Mouse (Mus musculus) limb, embryonic 14.5 days (tissue): Measurements from ENCODE around the gene Zfp771. TPM values are rescaled to one million over a fixed set of nuclear protein-coding genes. Genes with fewer than 3 reads are reported as not detected.
A peak's percentile ranks its signal among the peaks of the same experiment; 100 is the strongest.

Source experiments
- ATAC-seq: fragments of 200-750 bp; cut with Nextera tagmentation; 2 replicates; pipeline ENCODE4 v1.8.0; 2017; ENCODE audit warnings: low read depth, moderate number of reproducible peaks, moderate TSS enrichment; ENCODE audit not compliant: low FRiP score
- DNase-seq: peaks from one replicate; pipeline ENCODE4 v3.0.0-alpha.2; 2015; ENCODE audit warnings: low spot score
- H3K27ac ChIP-seq: fragments of 300-500 bp; sonication (generic); replicated peaks from 2 replicates; pipeline ENCODE4 v1.5.1; 2014; ENCODE audit warnings: low read depth, mild to moderate bottlenecking, low read length, moderate library complexity, mixed read lengths
- H3K27me3 ChIP-seq: fragments of 300-500 bp; sonication (generic); 2 replicates; pipeline ENCODE4 v1.6.1; 2014; ENCODE audit warnings: low read length, mixed read lengths; ENCODE audit not compliant: control insufficient read depth, insufficient read depth
- H3K36me3 ChIP-seq: fragments of 300-500 bp; sonication (generic); 2 replicates; pipeline ENCODE4 v1.6.1; 2014; ENCODE audit warnings: mild to moderate bottlenecking, low read length, moderate library complexity, mixed read lengths; ENCODE audit not compliant: control insufficient read depth, insufficient read depth
- H3K4me1 ChIP-seq: fragments of 300-500 bp; sonication (generic); 2 replicates; pipeline ENCODE4 v1.6.1; 2014; ENCODE audit warnings: antibody characterized with exemption, low read length, mixed read lengths; ENCODE audit not compliant: control insufficient read depth, insufficient read depth
- H3K4me2 ChIP-seq: fragments of 300-500 bp; sonication (generic); replicated peaks from 2 replicates; pipeline ENCODE4 v1.6.1; 2014; ENCODE audit warnings: low read depth, mild to moderate bottlenecking, low read length, moderate library complexity; ENCODE audit not compliant: severe bottlenecking
- H3K4me3 ChIP-seq: fragments of 300-500 bp; sonication (generic); replicated peaks from 2 replicates; pipeline ENCODE4 v1.5.1; 2014; ENCODE audit warnings: low read length
- H3K9ac ChIP-seq: fragments of 300-500 bp; sonication (generic); 2 replicates; pipeline ENCODE4 v1.6.1; 2014; ENCODE audit warnings: mild to moderate bottlenecking, low read depth, low read length, moderate library complexity; ENCODE audit not compliant: severe bottlenecking
- H3K9me3 ChIP-seq: fragments of 300-500 bp; sonication (generic); 2 replicates; pipeline ENCODE4 v1.6.1; 2016; ENCODE audit warnings: low read length; ENCODE audit not compliant: control insufficient read depth
- POLR2A ChIP-seq: fragments of 200-500 bp; IDR thresholded peaks from 2 replicates; pipeline ENCODE4 v1.8.0; 2012; ENCODE audit warnings: inconsistent platforms, mild to moderate bottlenecking, moderate library complexity, borderline replicate concordance; ENCODE audit not compliant: insufficient read depth, insufficient read length; ENCODE audit errors: extremely low read depth
- WGBS: fragments of 180-500 bp; shearing (Covaris S2); extraction: QIAGEN DNeasy Blood & Tissue Kit; methylation state at CpG from one replicate; pipeline ENCODE4 v1.1.7; 2014; 5-methylcytosine and 5-hydroxymethylcytosine counted together
- polyA plus RNA-seq, 2 experiments: library from polyadenylated mRNA; depleted of rRNA in 1 of 2; stranded (reverse) in 1 of 2; unstranded in 1 of 2; fragments of >200 nt; fragmentation: Nextera tagmentation in 1 of 2; extraction: Ambion mirVana in 1 of 2; gene quantifications; 2 replicates each; pipeline versions ENCODE4 v1.2.1 to v1.2.3; 2012 to 2014

The Zfp771 gene
- polyA plus RNA-seq, 2 experiments, result 66.2 to 115 TPM

DNA sequence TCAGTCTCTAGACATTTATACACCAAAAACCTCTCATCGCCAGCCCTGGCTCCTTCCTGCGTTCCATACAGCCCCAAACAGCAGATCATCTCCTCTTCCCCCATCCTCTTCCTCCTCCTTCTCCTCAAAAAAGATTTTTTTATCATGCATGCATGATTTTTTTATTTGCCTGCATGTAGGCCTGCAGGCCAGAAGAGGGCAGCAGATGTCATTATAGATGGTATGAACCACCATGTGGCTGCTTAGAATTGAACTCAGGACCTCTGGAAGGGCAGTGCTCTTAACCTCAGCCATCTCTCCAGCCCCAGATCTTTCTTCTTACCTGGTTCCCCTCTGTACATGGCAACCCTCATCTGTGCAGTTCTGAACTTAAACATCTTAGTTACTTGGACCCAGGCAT is 8.3 kb downstream of the Zfp771 start:
- Histone ChIP-seq H3K27me3 (no peaks in the 10 kb centered on the region), H3K4me1 (peaks cover 7% of the 10 kb centered on the region; the same call in 1 of the 2 replicates), H3K9me3 (no peaks in the 10 kb centered on the region), H3K4me2 (no peak overlapping the region), H3K27ac (no peak overlapping the region), H3K36me3 (peaks cover 44% of the 10 kb centered on the region), H3K4me3 (no peak overlapping the region), H3K9ac (no peak overlapping the region)
- TF ChIP-seq POLR2A, result no peak
- ATAC-seq (no peak), DNase-seq (peak; percentile 23)
- 94% methylated on average over 2 of the region's 2 CpGs for WGBS

DNA sequence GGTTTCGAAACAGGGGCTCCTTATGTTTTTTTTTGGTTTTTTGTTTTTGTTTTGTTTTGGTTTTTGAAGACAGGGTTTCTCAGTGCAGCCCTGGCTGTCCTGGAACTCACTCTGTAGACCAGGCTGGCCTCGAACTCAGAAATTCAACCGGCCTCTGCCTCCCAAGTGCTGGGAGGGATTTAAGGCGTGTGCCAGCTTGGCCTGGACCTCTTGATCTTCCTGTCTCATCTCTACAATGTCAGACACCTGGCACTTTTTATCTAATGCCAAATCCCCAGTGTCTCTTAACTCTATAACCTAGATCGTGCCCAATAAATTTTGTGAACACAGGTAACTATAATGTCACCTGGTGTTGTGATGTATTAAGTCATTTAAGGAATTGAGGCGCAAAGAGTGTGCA is 9.3 kb downstream of the Zfp771 start:
- 74% methylated on average over 6 of the region's 6 CpGs for WGBS
- no peaks in the 10 kb centered on the region for H3K27me3 ChIP-seq
- peak overlapping the region; percentile 63 for H3K4me3 ChIP-seq
- peak overlapping the region; percentile 75 for H3K9ac ChIP-seq
- H3K9me3 ChIP-seq, result no peaks in the 10 kb centered on the region
- H3K36me3 ChIP-seq, result peaks cover 38% of the 10 kb centered on the region
- TF ChIP-seq POLR2A, result no peak
- H3K4me1 ChIP-seq, result peaks cover 7% of the 10 kb centered on the region; the same call in 1 of the 2 replicates
- H3K4me2 ChIP-seq, result peak overlapping the region; percentile 89
- DNase-seq (no peak), ATAC-seq (no peak)
- peak overlapping the region; percentile 75 for H3K27ac ChIP-seq

DNA sequence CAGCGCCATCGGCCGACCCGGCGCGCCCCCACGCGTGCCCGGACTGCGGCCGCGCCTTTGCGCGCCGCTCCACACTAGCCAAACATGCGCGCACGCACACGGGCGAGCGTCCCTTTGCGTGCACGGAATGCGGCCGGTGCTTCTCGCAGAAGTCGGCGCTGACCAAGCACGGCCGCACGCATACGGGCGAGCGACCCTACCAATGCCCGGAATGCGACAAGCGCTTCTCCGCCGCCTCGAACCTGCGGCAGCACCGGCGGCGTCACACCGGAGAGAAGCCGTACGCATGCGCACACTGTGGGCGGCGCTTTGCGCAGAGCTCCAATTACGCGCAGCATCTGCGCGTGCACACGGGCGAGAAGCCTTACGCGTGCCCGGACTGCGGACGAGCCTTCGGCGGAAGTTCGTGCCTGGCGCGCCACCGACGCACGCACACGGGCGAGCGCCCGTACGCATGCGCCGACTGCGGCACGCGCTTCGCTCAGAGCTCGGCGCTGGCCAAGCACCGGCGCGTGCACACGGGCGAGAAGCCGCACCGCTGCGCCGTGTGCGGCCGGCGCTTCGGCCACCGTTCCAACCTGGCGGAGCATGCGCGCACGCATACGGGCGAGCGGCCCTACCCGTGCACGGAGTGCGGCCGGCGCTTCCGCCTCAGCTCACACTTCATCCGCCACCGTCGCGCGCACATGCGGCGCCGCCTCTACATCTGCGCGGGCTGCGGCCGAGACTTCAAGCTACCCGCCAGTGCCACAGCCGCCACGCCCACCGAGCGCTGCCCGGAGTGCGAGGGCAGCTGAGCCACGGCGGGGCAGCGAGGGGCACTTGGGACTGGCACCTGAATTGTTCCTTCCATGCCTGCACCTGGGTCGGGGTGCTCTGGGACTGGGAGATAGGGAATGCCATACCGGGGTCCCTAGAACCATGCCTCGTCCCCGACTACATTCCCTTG is 10.0 kb downstream of the Zfp771 start:
- Histone ChIP-seq H3K36me3 (peaks cover 35% of the 10 kb centered on the region), H3K9ac (peak overlapping the region; percentile 75), H3K4me2 (peak overlapping the region; percentile 89), H3K4me3 (peak overlapping the region; percentile 63), H3K27me3 (no peaks in the 10 kb centered on the region), H3K27ac (peak overlapping the region; percentile 75), H3K4me1 (peaks cover 7% of the 10 kb centered on the region; the same call in 1 of the 2 replicates), H3K9me3 (no peaks in the 10 kb centered on the region)
- DNase-seq (peak; percentile 96), ATAC-seq (peak; percentile 93)
- WGBS, result under 1% methylated on average over 116 of the region's 136 CpGs
- 0 out of 2 replicates have a peak, but pooled peaks have one; percentile 33 for TF ChIP-seq POLR2A

DNA sequence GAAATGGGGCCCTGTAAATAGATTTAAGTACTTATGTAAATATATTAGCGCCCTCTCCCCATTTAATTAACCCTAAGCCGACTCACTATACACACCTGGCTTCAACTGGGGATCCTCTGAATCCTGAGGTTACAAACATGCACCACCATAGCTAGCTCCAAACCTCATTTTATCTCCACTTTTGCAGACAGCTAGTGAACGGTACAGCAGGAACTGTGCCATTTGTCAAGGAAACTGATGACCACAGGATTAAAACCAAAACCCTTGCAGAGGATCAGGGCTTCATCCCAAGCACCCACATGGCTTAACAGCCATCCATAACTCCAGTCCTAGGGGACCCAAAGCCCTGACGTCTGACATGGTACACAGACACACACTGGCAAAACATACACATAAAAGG is 10.9 kb downstream of the Zfp771 start:
- Histone ChIP-seq H3K4me1 (peaks cover 9% of the 10 kb centered on the region; the same call in 1 of the 2 replicates), H3K9ac (peak overlapping the region; percentile 75), H3K27me3 (no peaks in the 10 kb centered on the region), H3K9me3 (no peaks in the 10 kb centered on the region), H3K4me2 (peak overlapping the region; percentile 89), H3K36me3 (peaks cover 26% of the 10 kb centered on the region), H3K4me3 (peak overlapping the region; percentile 63), H3K27ac (0 out of 2 replicates have a peak overlapping the region, but pooled peaks have one; percentile 75)
- TF ChIP-seq POLR2A, result no peak
- DNase-seq (no peak), ATAC-seq (no peak)
- WGBS, result 23% methylated on average over 4 of the region's 4 CpGs

DNA sequence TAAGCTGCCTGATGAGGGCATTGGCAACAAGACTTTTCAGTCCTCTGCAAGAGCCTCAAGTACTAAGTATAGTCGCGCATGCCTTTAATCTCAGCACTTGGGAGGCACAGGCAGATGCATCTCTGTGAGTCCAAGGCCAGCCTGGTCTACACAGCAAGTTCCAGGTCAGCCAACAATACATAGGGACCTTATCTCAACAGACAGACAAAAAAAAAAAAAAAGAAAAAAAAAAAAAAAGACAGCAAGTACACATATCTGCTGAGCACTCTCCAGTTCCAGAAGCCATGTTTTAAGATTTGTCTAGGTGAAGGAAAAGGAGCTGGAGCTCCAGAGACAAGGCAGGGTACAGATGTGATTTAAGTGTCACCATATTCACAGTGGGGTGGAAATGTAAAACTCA is 11.9 kb downstream of the Zfp771 start:
- no peak overlapping the region for H3K4me3 ChIP-seq
- no peak overlapping the region for H3K27ac ChIP-seq
- no peaks in the 10 kb centered on the region for H3K27me3 ChIP-seq
- peaks cover 9% of the 10 kb centered on the region; the same call in 1 of the 2 replicates for H3K4me1 ChIP-seq
- H3K4me2 ChIP-seq, result no peak overlapping the region
- 89% methylated on average over 2 of the region's 2 CpGs for WGBS
- TF ChIP-seq POLR2A, result no peak
- DNase-seq (no peak), ATAC-seq (no peak)
- H3K36me3 ChIP-seq, result peaks cover 22% of the 10 kb centered on the region
- no peaks in the 10 kb centered on the region for H3K9me3 ChIP-seq
- H3K9ac ChIP-seq, result no peak overlapping the region
